Mouse (Mus musculus) right cerebral cortex, adult 2 months (tissue): Measurements from ENCODE around the gene Pigp.

ENCODE experiments used
- DNase-seq, 2 experiments: peaks; one replicate each; pipeline ENCODE4 v3.0.0; 2021 to 2022; ENCODE audit warnings: low spot score in 2 of 2

Gene Pigp

DNA sequence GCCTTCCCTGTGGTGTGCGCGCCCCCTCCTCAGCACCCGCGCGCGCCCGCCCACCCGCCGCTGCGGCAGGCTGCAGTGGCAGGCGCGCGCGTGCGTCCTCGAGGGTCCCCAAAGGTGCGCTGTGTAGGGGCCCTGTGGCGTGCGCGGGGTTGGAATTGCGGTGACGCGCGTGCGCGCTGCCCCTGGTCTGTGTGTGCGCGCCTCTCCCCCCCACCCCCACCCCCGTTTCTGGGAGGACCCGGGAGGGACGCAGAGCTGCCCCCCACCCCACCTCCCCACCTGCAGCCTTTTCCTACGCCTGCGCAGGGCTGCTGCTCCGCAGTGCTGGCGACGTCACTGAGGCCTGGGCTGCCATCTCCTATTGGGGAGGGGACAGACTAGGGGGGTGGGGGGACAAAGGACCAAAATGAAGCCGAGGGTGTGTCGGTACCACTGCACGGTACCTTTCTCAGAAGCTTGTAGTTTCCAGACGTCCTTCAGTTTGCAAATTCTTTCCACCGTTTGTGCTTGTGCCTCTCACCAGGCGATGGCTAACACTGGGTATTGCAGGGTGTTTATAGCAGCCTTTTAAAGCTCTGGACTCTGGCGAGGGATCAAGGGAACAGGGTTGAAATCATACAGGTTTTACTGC, at the start of gene Pigp:
Pigp (minus strand) TSS at position 542 of the 631 bp plus-strand sequence.
- peak; percentile 49 to 70 for DNase-seq

DNA sequence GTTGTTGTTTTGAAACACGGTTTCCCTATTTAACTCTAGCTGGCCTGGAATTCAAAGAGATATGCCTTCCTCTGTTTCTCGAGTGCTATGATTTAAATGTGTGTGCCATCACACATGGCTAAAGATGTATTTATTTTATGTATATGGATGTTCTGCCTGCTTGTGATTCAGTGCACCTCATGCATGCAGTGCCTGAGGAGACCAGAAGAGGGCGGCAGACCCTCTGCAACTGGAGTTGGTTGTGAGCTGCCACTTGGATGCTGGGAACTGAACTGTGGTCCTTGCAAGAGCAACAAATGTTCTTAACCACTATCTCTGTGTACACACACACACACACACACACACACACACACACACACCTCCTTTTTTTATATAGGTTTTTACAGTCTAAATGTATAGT, 48.9 kb upstream of the Pigp start:
- DNase-seq, result no peak

DNA sequence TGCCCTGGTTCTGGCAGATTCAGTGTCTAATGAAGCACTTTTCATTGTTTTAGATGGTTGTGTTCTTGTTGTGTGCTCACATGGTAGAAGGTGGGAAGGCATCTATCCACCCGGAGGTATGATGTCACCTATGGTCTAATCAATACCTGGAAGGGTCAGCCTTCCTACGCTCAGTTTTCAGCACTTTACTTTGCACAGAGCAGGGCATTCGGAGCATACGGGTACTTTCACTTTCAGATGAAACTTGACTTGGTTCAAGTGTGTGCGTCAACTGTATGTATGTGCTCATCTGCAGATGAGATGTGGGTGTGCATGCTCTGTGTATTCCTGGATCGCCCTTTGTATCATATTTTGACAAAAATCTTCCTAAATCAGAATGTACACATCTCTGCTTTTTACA, 42.5 kb upstream of the Pigp start:
- no peak for DNase-seq

DNA sequence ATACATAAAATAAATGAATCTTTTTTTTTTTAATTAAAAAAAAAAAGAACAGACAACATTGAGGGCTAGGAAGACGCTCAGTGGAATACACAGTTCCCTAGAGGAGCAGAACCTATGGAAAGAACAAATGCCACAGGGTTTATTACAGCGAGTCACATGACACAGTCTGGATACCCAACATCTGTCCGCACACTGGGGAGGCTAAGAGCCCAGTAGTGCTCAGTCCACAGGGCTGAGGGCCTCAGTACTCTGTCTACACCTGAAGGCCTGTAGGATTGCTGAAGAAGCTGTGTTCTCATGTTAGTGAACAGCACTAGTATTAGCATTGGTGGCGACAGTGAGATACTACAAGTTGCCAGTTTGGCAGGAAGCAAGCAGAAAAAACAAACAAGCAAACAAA, 41.1 kb upstream of the Pigp start:
- no peak for DNase-seq

DNA sequence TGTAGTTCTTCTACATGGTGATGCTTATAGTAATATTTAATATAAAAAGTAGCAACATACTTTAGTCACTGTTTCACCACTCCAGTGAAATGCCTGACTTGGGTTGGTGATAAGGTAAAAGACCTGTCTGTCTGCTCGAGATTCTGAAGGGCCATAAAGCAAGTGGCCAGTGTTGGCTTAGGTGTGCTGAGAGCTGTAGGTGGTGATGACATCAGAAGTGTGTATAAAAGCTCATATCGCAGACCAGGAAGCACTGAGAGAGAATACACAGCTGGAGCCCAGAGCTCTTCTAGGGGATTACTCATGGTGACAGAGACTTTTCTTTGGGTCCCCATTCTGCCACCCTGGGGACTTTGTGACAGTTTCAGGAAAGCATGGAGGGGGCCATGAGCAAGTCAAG, 40.6 kb upstream of the Pigp start:
- no peak for DNase-seq

DNA sequence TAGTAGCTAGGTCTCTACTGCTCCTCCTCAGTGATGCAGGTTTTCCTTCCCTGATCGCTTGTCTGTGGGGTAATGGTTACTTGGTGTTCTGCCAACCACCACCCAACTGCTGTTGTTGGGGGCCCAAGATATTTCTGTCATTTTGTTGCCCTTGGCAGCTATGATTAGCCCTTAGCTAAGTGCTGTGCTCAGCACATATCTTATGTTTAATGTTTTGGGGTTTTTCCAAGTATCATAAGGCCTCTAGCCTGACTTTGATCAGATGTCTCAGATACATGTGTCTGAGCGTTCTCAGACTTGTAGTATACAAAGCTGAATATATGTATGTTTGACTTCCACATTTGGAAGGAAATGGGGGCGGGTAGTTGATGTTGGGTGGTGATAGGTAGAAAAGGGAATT, 39.6 kb upstream of the Pigp start:
- no peak for DNase-seq

DNA sequence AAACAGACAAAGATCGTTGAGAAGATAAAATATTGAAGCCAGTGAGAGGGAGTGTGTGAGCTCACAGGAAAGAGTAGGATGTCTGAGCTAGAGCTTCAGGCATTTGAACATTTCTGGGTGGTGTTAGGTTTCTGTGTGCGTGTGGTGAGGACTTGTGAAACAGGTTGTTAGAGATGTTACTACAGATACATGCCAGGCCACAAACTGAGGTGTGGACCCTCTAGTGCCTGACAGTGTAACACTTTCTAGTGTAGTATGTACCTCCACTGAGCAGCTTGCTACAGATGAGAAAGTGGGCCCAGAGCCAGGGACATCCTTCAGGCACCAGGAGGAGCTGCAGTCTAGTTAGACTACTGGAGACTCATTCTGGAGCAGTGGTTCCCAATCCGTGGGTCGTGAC, 30.5 kb upstream of the Pigp start:
- DNase-seq, result no peak

DNA sequence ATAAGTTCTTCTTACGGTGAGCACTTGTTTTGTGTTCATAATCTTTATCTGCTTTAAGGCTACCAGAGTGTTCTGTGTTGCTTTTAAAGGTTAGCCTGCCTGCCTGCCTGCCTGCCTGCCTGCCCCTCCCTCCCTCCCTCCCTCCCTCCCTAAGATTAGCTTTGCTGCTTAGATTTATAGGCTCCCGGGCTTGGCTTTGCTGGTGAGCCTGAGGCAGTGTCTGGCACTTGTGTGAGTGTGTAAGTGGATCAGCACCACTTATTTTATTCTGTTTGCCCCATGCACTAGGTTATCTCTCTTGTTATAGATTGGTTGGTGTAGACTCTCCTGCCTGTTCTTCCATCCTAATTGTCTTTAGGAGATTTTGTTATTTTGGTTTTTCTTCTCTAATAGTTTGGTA, 30.0 kb upstream of the Pigp start:
- no peak for DNase-seq

DNA sequence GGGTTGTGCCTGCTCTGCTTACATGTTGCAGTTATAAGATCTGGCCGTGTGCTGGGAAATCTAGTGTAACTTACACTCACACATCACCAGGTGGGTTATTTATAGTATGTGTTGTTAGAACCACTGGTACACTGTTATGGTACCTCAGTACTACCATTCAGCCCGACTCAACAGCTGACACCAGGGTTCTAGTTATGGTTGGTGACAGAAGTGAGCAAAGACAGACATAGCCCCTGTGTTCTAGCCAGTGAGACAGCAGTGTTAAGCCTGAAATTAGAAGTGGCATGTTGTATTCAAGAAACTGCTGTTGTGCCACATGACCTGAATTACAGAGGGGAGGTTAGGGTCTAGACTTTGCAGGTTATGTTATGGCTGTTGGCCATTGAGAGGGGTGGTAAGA, 27.5 kb upstream of the Pigp start:
- DNase-seq, result no peak

DNA sequence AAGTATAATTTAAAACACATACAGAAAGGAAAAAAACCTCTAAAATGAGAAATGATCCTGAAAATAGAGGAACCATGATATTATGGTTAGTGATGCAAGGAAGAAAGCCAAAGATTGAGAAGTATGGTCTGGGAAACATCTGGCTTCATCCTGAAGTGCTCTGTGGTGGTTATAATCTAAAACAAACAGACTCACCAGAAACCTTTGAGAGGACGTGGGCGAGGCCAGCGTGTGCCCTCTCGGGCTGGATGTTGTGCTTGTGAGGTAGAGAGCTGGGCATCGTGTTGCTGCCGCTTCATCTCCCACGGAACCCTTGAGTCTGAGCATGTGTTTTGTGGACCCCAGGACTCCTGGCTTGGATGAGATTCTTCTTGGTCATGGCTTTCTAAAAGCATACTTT, 25.0 kb upstream of the Pigp start:
- DNase-seq, result no peak

DNA sequence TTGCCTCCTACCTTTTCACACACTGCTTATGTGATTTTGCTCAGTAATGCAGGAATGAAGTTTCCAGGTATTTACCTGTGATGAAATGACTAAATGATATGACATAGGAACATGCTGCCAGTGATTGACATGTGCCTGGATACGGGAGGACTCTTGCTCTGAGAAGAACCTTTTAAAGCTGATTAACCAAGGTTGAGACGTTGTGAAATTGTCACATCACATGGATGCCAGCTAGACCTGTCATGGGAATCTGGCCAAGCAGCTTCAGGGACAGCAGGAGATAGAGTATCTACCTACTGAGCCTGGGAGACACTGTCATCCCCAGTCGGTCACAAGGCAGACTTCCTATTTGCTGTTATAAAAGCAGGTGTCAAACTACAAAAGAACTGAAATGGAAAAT, 23.4 kb upstream of the Pigp start:
- no peak for DNase-seq

DNA sequence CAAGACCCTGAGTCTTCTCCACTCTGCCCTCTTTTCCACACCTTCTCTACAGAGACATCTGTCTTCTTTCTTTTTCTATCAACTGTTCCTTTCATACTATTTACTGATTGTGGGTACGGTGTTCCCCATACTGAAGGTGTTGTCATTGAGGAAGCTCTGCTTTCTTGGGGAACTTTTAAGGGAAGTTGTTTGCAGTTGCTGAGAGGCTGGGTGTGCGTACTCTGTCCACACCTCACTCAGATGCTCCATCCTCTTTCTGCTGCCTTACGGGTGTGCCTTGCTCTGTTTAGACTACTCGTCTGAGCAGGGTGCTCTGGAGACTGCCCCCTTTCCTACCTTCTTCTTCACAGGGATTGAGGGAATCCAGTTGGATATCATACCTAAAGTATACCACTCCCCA, 20.7 kb upstream of the Pigp start:
- DNase-seq, result no peak

DNA sequence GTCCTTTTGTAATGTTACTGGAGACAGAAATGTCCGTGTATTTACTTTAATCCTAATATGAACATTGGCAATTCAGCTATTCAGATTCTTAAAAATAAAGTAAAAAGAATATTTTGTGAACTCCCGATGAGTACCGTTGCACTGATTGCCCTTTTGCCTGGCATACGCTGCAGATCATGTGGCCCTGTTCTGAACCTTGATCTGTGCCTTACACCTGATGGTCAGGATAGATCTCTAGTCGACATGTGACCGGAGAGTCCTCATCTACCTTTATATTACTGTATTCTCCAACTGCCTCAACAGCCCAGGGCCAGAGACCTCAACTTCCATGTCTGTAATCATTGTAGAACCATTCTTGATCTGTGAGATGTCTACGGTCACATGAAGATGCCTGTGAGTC, 16.0 kb upstream of the Pigp start:
- DNase-seq, result no peak

DNA sequence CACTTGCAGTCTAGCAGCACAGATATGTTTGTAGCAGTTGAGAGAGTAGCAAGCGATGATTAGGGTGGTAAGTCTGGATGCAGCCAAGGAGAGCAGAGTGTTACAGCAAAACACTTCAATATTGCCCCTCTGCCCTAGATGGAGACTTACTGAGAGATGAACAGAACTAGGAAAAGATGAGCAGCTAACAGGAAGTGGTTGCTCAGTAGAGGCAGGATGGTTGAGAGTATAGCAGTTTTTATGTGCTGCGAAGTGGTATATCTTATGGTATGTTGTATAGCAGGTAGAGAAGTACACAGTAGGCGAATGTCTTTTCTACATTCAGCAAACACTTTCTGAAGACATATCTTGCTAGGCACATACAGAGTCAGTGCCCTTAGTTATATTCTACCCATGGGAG, 11.6 kb upstream of the Pigp start:
- DNase-seq, result no peak

DNA sequence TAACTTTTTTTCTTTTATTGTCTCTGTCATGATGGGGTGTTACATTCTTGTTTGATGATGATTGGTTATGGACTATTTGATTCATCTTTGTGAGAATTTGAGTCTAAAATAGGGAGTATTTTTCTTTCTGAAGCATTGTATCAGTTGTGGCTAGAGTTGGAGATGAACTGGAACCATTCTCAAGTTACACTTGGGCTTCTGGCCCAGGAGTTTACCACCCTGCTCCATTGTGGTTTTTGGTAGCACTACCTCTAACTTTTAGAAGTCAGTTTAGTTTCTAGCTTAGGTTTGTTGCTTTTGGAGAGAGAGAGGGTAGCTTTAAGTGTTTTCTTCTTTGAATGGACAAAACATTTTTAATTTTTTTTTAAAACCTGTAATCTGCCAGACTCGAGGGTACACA, 7.7 kb upstream of the Pigp start:
- DNase-seq, result no peak

DNA sequence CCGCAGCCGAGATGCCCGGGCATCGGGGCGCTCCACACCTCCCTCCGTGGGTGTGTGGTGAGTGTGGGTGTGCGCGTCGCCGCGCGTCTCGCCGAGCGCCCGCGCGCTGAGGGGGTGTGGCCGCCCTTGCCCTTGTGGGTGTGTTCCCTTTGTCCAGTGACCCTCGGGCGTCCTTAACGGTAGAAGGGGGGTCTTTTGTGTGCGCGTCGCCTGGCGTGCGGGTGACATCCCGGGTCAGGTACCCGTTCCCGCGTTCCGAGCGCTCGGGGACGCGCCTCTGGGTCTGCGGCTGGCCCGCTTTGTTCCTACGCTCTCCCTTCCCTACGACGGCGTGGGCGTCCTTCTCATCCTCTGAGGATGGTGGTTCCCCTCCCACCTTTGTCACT, 734 bp downstream of the Pigp start:
- peak in 1 of 2 experiments; percentile 68 for DNase-seq

DNA sequence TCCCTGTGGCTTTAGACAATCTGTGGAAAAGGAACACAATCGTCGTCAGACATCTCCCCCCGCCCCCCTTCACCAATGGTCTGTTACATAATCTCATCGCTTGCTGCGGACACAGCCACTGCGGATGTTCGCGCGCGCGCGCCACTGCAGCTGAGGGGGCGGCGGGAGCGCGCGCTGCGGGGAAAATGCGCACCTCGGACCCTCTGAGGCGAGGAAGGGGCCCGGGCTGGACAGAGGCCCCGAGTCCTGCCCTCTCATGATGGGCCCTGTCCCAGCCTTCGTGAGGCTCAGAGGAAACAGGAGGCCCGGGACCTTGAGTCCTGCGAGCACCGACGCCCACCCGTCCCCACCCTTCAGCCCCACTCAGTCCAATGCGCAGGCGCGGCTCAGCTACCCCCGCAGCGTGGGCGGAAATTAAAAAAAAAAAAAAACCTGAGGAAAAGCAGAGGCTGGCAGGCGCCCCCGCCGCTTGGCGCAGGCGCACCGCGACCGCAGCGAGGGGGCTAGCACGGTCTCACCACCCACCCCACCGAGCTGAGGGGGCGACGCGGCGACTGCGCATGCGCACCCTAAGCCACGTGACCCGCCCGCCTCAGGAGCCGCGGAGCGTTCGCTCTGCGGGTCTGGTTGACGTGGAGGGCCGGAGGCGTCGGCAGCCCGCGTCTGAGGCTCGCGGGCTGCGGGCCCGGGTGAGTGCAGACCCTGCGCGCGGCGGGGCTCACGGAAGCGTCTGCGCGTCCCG, 1.3 kb downstream of the Pigp start, which contains the start of gene Ttc3:
Ttc3 (plus strand) TSS at position 446 of the 742 bp plus-strand sequence.
- peak; percentile 94 for DNase-seq

DNA sequence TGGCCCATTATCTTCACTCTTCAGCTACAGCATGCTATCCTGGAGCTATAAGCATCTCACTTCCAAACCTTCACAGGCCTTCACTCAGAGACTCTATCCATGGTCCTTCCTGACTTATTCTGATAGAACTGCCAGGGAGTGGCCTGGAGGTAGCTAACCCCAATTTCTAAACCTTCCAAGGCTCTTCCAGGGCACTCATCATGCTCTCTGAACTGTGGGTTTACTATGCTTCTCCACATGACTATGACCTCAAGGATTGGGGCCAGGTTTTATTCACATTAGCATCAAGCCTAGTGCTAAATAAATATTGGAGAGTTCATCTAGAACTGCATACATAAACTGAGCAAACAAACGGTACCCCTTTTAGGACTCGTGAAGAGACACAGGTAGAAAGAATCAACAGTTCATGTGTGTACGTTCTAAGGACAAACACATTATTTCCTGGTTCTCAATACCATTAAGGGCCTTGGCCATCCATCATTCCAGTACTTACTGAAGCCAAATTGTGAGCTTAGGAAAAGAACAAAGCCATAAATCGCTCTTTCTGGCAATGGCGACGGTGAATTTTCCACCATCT, 2.0 kb downstream of the Pigp start:
- DNase-seq, result no peak

DNA sequence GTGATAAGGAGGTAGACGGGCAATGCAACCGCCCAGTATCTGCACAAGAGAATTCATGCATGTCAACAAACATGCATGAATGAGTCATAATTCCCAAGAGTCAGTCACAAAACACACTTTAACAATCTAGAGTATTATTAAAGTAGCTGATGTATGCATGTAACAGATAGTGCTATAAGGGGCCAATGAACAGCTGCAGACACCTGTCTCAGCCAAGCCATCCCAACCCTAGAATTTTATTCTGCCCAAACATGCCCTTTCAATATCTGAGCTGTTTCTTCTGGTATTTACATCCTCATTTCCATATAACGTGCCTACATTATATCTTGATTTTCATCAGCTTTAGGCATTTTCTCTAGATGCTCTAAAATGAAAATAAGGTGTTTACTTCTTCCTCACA, 6.2 kb downstream of the Pigp start:
- no peak for DNase-seq

DNA sequence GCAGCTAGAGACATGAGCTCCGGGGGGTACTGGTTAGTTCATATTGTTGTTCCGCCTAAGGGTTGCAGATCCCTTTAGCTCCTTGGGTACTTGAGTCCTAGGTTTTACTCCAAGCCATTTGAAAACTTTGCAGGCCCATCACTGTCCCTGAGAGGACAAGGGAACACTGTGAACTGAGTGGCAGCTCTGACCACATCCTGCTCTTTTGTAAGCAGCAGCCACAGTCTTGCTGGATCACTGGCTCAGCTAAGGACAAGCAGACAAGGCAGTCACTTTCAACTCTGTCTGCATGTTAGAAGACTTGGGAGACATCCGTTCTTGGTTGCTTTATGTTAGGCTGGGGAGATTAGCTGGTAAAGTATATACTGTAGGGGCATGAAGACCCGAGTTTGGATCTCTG, 7.8 kb downstream of the Pigp start:
- no peak for DNase-seq

DNA sequence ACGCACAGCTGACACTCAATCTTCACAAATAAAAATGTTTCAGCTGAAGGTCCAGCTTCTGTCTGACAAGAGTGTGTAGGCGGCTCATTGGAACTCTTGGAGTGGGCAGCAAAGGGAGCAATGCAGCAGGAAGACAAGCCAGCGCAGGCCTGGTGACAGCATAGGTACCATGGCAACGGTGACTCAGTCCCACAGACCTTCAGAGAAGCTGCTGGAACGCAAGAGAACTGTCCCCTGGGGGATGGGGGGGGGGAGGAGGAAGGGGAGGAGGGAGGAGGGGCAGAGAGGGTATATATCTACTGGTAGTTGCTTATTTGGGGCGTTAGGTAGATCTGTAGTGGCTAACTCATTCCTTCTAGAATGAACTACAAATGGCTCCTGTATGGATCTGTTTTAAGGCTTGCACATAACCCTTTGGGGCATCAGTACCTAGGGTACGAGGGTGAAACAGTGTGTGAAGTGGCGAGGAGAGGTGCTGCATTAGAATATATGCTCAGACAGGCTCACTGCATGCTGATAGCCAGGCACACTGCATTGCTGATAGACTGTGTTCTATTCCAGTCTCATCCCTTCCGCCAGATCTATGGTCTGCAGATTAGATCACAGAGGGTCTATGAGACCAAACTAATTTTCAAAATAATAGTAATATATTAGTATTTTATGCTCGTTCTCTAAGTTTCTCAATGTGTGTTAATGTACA, 9.3 kb downstream of the Pigp start:
- DNase-seq, result peak; percentile 87 to 91

DNA sequence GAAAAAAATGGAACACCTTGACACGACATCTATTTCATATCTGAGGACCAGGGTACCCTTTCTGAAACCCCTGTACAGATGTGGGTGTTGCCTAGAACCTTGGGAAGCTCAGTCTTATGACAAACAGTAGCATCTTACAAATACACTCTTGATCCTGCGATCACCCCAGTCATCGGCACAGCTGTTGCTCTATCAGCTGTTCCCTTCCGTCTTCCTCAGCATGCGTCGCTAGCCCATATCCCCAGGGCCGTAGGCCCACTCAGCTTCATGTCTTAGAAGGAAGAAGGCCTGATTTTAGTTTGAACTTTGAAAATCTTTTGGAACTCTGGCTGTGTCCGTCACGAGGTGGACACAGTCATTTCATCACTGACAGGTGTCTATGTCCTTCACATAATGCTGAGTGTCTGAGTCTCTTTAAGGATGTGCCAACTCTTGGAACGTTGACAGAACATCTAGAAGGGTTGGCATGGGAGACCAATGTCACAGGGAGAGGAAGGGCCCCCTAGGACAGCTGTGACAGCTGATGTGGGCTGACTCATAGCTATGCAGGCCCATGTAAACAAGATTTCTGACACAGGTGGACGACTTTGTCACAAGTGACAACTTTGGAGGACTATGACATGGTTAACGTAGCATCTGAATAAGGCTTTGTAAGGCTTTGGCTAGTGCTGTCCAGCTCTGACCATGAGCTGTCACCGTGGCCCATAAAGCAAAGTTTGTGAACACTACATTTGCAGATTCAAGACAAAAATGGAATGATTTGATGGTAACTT, 10.9 kb downstream of the Pigp start:
- DNase-seq, result no peak
